Mouse (Mus musculus): Measurements from ENCODE around the gene Insr. TPM values are rescaled to one million over a fixed set of nuclear protein-coding genes. Genes with fewer than 3 reads are reported as not detected.

The Insr gene
- total and polyA plus RNA-seq, 3 experiments, result 5.3 to 7.6 TPM; not detected in 1

- H3K4me1 ChIP-seq (ENCODE audit: control insufficient read depth in 1 of 2, insufficient read depth in 2 of 2, low read length in 2 of 2), result peaks cover 2 to 6% of the 10 kb centered on the region in 2 experiments; a peak in 2 of 4 replicates
- peak; percentile 97 for DNase-seq (ENCODE audit: low read depth, low spot score)
- no peaks in the 10 kb centered on the region for H3K9me3 ChIP-seq (replicated peaks; ENCODE audit: insufficient read depth, low read length)
Observed at GRCm38 (mm10) chr8:3221047-3221959, 58.1 kb downstream of the Insr start.

GRCm38 (mm10) chr8:3220502-3220901 is 58.9 kb downstream of the Insr start:
- TF ChIP-seq NRF1 (IDR thresholded peaks at IDR 0.05; ENCODE audit: insufficient read depth, low read depth, low read length, poor library complexity, severe bottlenecking) (peak; percentile 52; the same call in 1 of the 2 replicates), MAX (IDR thresholded peaks at IDR 0.05; ENCODE audit: low read length) (no peak), CHD2 (IDR thresholded peaks at IDR 0.05; ENCODE audit: low read length) (no peak), MAFK (IDR thresholded peaks at IDR 0.05; ENCODE audit: borderline replicate concordance, low read depth, low read length) (no peak), MXI1 (IDR thresholded peaks at IDR 0.05; ENCODE audit: low read depth, low read length) (no peak), EP300 (IDR thresholded peaks at IDR 0.05; ENCODE audit: low read depth in 1 of 2, low read length in 2 of 2) (no peak), JUND (IDR thresholded peaks at IDR 0.05; ENCODE audit: low read depth, low read length) (no peak), TBP (IDR thresholded peaks at IDR 0.05; ENCODE audit: low read depth, low read length) (no peak), MYC (IDR thresholded peaks at IDR 0.05; ENCODE audit: low read depth, low read length) (no peak)
- Histone ChIP-seq H3K4me1 (ENCODE audit: control insufficient read depth in 1 of 2, insufficient read depth in 2 of 2, low read length in 2 of 2) (peaks cover 2 to 6% of the 10 kb centered on the region in 2 experiments; a peak in 2 of 4 replicates), H3K27me3 (ENCODE audit: control insufficient read depth in 1 of 2, insufficient read depth in 2 of 2, low read length in 2 of 2) (no peaks in the 10 kb centered on the region), H3K9ac (ENCODE audit: control insufficient read depth, low read depth, low read length, poor library complexity, severe bottlenecking) (peak overlapping the region; percentile 13), H3K27ac (ENCODE audit: control insufficient read depth, low read depth, low read length) (no peak overlapping the region), H3K4me3 (ENCODE audit: control insufficient read depth in 1 of 2, insufficient read depth in 1 of 2, low read depth in 2 of 2, low read length in 2 of 2) (peak overlapping the region; percentile 48 to 76), H3K9me3 (replicated peaks; ENCODE audit: insufficient read depth, low read length) (no peaks in the 10 kb centered on the region), H3K36me3 (ENCODE audit: control insufficient read depth in 1 of 2, insufficient read depth in 2 of 2, low read length in 2 of 2) (peaks cover 0 to 12% of the 10 kb centered on the region in 2 experiments; a peak in 2 of 4 replicates), H3K79me2 (ENCODE audit: control insufficient read depth, insufficient read depth, low read length, poor library complexity) (peaks cover 1% of the 10 kb centered on the region; the same call in 1 of the 2 replicates)
- no peak for DNase-seq (ENCODE audit: low read depth, low spot score)

More at GRCm38 (mm10) chr8:3221047-3221959, 58.1 kb downstream of the Insr start:
- peak overlapping the region; percentile 61 for H3K27ac ChIP-seq (ENCODE audit: control insufficient read depth, low read depth, low read length)
- H3K79me2 ChIP-seq (ENCODE audit: control insufficient read depth, insufficient read depth, low read length, poor library complexity), result peaks cover 1% of the 10 kb centered on the region; the same call in 1 of the 2 replicates
- H3K9ac ChIP-seq (ENCODE audit: control insufficient read depth, low read depth, low read length, poor library complexity, severe bottlenecking), result peak overlapping the region; percentile 74
- peak overlapping the region; percentile 52 to 76 for H3K4me3 ChIP-seq (ENCODE audit: control insufficient read depth in 1 of 2, insufficient read depth in 1 of 2, low read depth in 2 of 2, low read length in 2 of 2)
- peaks cover 0 to 12% of the 10 kb centered on the region in 2 experiments; a peak in 2 of 4 replicates for H3K36me3 ChIP-seq (ENCODE audit: control insufficient read depth in 1 of 2, insufficient read depth in 2 of 2, low read length in 2 of 2)
- TF ChIP-seq MXI1 (IDR thresholded peaks at IDR 0.05; ENCODE audit: low read depth, low read length) (peak; percentile 91), RCOR1 (IDR thresholded peaks at IDR 0.05; ENCODE audit: low read depth, low read length) (no peak), TCF12 (IDR thresholded peaks at IDR 0.05; ENCODE audit: low read depth, low read length) (no peak), HCFC1 (IDR thresholded peaks at IDR 0.05; ENCODE audit: low read depth, low read length) (peak; percentile 59), ZKSCAN1 (IDR thresholded peaks at IDR 0.05; ENCODE audit: low read depth, low read length) (no peak), MAFK (IDR thresholded peaks at IDR 0.05; ENCODE audit: borderline replicate concordance, low read depth, low read length) (no peak), SMC3 (IDR thresholded peaks at IDR 0.05; ENCODE audit: low read depth, low read length) (0 out of 2 replicates have a peak, but pooled peaks have one; percentile 4), KAT2A (conservative IDR thresholded peaks at IDR 0.05; ENCODE audit: low read depth, low read length) (no peak), USF2 (IDR thresholded peaks at IDR 0.05; ENCODE audit: borderline replicate concordance in 1 of 2, insufficient read depth in 1 of 2, low read depth in 1 of 2, low read length in 2 of 2) (no peak), POLR2A (IDR thresholded peaks at IDR 0.05; ENCODE audit: control insufficient read depth in 1 of 2, insufficient read depth in 1 of 2, low read depth in 1 of 2, low read length in 2 of 2, poor library complexity in 1 of 2) (peak; percentile 40 to 68; a peak in 1 of 4 replicates), GATA1 (IDR thresholded peaks at IDR 0.05; ENCODE audit: low read depth, low read length) (no peak), MAX (IDR thresholded peaks at IDR 0.05; ENCODE audit: low read length) (peak; percentile 88), MYC (IDR thresholded peaks at IDR 0.05; ENCODE audit: low read depth, low read length) (peak; percentile 87), TBP (IDR thresholded peaks at IDR 0.05; ENCODE audit: low read depth, low read length) (peak; percentile 70; the same call in 1 of the 2 replicates), MYB (IDR thresholded peaks at IDR 0.05; ENCODE audit: low read depth, low read length) (no peak), ZMIZ1 (IDR thresholded peaks at IDR 0.05; ENCODE audit: low read depth, low read length) (no peak), SIN3A (IDR thresholded peaks at IDR 0.05; ENCODE audit: low read length) (peak; percentile 91), E2F4 (IDR thresholded peaks at IDR 0.05; ENCODE audit: borderline replicate concordance, low read depth, low read length) (no peak), ETS1 (IDR thresholded peaks at IDR 0.05; ENCODE audit: low read depth, low read length) (peak; percentile 9; the same call in 1 of the 2 replicates), NELFE (IDR thresholded peaks at IDR 0.05; ENCODE audit: low read depth, low read length) (0 out of 2 replicates have a peak, but pooled peaks have one; percentile 33), GABPA (IDR thresholded peaks at IDR 0.05; ENCODE audit: low read depth, low read length) (no peak), CTCF (IDR thresholded peaks at IDR 0.05 in 2 of 3, conservative IDR thresholded peaks at IDR 0.05 in 1 of 3; ENCODE audit: control insufficient read depth in 1 of 3, insufficient read depth in 1 of 3, low read depth in 2 of 3, low read length in 3 of 3, poor library complexity in 1 of 3, severe bottlenecking in 1 of 3) (0 out of 6 replicates have a peak, but pooled peaks of 1 of the 3 experiments have one; percentile 8)
- H3K27me3 ChIP-seq (ENCODE audit: control insufficient read depth in 1 of 2, insufficient read depth in 2 of 2, low read length in 2 of 2), result no peaks in the 10 kb centered on the region
